Mouse (Mus musculus): ENCODE results near the gene Ccm2l. TPM values are rescaled to one million over a fixed set of nuclear protein-coding genes. Genes with fewer than 3 reads are reported as not detected.

Ccm2l gene
- total RNA-seq (2021): 10 to 100 TPM; 16.0 to 23.1 TPM

DNA sequence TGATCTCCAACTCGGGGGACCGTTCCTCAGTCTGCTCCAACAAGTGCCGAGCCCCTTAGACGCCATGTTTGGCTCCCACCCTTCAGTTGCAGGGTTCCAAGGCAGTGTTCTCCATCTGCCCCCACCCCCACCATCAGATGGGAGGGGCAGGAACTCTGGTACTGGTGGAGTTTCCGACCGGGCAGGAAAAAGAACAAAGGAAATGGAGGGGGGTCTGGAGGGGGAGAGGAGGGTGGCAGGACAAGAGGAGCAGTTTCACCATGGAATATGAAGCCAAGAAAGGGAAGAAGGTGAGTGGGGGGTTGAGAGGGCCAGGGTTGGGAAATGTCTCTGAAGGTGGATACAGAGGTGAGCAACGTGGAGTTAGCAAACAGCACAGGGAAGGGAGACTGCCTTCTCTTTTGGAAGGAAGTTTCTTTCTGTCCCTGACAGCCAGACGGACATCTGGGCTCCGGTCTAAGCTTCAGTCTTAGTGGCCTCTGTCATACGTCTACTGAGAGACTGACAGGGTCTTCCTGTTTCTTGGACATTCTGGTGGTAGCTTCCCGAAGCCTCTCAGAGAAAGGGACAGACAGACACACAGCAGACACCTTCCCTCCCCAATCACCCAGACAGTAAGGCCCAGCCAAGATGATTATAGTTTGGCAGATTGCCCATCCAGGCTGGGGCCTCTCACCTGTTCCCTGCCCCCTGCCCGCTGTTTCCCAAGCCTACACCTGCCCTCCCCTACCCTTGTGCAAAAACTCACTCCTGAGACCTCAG is at the start of gene Ccm2l:
Gene Ccm2l, plus strand, starts transcription at position 209 of the 762 bp plus-strand sequence.
- DNase-seq: peak; percentile 58 to 61
- intact Hi-C loops (cut with DNase I): no loop called here

GRCm38 (mm10) chr2:153016786-153017185 is 49.0 kb upstream of the Ccm2l start:
- DNase-seq: no peak
- intact Hi-C loops (cut with DNase I): loop anchor here (5.0 to 10.0 kb wide), 2 partner anchors 172 to 319 kb away; partner anchors contain the start of gene Tpx2

DNA sequence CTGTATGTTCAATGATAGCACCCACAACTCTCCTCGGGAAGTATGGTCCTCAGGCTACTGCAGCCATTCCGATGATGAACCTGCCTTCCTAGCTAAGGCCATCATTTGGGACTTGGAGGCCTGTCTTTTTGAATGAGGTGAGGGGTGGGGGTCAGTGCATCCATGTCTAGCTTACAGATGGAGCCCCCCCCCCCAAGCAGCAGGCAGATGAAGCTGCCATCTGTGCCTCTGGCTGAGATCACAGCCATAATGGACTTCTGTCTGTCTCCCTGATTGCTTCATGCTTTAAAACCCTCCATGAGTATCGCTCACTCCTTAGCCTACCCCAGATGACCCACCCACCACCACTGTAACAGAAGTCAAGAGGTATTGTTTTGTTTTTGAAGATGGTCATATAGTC is 46.4 kb upstream of the Ccm2l start:
- no peak for DNase-seq
- intact Hi-C loops (cut with DNase I): loop anchor here (5.0 to 10.0 kb wide), 2 partner anchors 175 to 322 kb away; partner anchors contain the start of gene Tpx2

GRCm38 (mm10) chr2:153021163-153021562 is 44.6 kb upstream of the Ccm2l start:
- no peak for DNase-seq
- intact Hi-C loops (cut with DNase I): no loop called here

GRCm38 (mm10) chr2:153022855-153023254 is 42.9 kb upstream of the Ccm2l start:
- no peak for DNase-seq

DNA sequence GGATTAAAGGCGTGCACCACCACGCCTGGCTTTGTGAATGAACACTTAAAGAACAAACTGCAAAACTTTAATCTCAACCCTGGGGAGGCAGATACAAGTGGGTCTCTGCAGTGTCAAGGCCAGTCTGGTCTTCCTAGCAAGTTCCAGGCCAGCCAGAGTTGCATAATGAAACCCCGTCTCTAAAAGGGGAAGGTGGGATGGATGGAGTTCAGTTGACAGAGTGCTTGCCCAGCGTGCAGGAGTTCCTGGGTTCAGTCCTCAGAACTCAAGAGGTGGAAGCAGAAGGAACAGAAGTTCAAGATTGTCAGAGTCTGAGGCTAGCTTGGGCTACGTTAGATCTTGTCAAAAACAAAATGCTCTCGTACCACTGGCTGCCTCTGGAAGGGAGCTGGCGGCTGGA is 39.7 kb upstream of the Ccm2l start:
- DNase-seq: no peak
- intact Hi-C loops (cut with DNase I): no loop called here

More at GRCm38 (mm10) chr2:153022855-153023254, 42.9 kb upstream of the Ccm2l start:
- intact Hi-C loops (cut with DNase I): no loop called here

GRCm38 (mm10) chr2:153027501-153027900 is 38.3 kb upstream of the Ccm2l start:
- intact Hi-C loops (cut with DNase I): no loop called here
- DNase-seq: no peak

GRCm38 (mm10) chr2:153030422-153030821 is 35.3 kb upstream of the Ccm2l start:
- intact Hi-C loops (cut with DNase I): no loop called here
- DNase-seq: no peak

GRCm38 (mm10) chr2:153031126-153032082 is 34.4 kb upstream of the Ccm2l start, which contains the start of gene Xkr7:
Xkr7 (plus strand) TSS chr2:153031852.
- intact Hi-C loops (cut with DNase I): no loop called here
- DNase-seq: no peak

DNA sequence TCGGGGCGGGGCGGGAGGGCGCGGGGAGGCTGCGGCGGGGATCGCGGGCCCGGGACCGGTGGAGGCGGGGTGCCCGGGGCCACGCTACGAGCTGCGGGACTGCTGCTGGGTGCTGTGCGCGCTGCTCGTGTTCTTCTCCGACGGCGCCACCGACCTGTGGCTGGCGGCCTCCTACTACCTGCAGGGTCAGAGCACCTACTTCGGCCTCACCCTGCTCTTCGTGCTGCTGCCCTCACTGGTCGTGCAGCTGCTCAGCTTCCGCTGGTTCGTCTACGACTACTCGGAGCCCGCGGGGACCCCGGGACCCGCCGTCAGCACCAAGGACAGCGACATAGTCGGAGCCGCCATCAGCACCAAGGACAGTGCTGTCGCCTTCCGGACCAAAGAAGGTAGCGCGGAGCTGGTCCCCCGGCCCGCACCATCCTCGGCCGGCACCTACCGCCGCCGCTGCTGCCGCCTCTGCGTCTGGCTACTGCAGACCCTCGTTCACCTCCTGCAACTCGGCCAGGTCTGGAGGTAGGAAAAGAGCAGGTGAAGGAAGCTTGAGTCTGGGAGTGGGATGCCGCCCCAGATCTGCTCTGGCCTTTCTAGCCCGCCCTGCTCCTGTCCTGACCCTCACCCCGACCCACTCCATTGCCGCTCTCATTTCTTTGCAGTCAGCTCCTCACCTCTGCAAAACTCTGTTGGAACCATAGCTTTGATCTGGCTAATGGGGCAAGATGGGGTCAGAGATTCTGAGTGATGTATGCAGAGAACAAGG is 33.5 kb upstream of the Ccm2l start:
- DNase-seq: peak; percentile 79 to 86
- intact Hi-C loops (cut with DNase I): no loop called here

DNA sequence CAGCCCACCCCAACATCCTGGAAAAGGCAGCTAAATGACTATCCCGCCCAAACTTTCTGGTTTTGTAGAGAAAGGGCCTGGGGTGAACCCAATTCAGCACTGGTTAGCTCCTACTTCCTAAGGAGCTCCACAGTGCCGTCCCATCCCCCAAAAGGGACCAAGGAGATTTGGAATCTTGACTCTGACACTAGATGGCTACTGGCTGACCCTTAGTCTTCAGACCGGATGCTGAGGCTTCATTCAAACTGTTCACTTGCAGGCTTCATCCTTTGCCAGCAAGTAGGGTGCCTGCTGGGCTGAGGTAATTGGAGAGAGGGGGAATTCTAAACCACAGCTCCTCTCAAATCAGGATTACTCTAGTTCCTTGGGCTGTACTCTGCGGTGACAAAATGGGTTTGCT is 32.8 kb upstream of the Ccm2l start:
- intact Hi-C loops (cut with DNase I): no loop called here
- DNase-seq: no peak

GRCm38 (mm10) chr2:153033545-153034230 is 32.1 kb upstream of the Ccm2l start:
- intact Hi-C loops (cut with DNase I): no loop called here
- no peak for DNase-seq

GRCm38 (mm10) chr2:153036690-153037089 is 29.1 kb upstream of the Ccm2l start:
- intact Hi-C loops (cut with DNase I): no loop called here
- no peak for DNase-seq

GRCm38 (mm10) chr2:153043886-153044285 is 21.9 kb upstream of the Ccm2l start:
- intact Hi-C loops (cut with DNase I): no loop called here

DNA sequence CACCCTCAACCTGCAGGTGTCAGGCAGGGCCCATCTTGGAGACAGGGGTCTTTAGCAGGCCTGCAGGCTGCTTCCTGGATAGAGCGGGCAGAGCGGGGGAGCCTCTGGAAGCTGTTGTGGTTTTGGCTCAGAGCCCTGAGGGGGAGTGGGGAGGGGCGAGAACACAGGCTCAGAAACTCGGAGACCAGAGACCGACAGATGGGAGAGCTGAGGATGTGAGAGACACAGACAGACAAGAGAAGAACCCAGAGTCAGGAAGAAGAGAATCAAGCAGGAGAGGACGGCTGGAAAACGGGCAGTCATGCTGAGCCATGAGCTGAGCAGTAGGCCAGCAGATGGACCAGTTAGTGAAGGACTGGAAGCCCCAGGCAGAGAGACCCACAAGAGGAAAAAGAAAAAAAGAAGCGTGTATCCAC is 19.9 kb upstream of the Ccm2l start:
- intact Hi-C loops (cut with DNase I): no loop called here
- DNase-seq: no peak

More at GRCm38 (mm10) chr2:153043886-153044285, 21.9 kb upstream of the Ccm2l start:
- no peak for DNase-seq

- DNase-seq: peak; percentile 60 to 72
- intact Hi-C loops (cut with DNase I): loop anchor here (1.0 kb wide), 2 partner anchors 33 to 94 kb away; no protein-coding TSS in a partner anchor
Measured at GRCm38 (mm10) chr2:153047828-153048465, 17.8 kb upstream of the Ccm2l start.

DNA sequence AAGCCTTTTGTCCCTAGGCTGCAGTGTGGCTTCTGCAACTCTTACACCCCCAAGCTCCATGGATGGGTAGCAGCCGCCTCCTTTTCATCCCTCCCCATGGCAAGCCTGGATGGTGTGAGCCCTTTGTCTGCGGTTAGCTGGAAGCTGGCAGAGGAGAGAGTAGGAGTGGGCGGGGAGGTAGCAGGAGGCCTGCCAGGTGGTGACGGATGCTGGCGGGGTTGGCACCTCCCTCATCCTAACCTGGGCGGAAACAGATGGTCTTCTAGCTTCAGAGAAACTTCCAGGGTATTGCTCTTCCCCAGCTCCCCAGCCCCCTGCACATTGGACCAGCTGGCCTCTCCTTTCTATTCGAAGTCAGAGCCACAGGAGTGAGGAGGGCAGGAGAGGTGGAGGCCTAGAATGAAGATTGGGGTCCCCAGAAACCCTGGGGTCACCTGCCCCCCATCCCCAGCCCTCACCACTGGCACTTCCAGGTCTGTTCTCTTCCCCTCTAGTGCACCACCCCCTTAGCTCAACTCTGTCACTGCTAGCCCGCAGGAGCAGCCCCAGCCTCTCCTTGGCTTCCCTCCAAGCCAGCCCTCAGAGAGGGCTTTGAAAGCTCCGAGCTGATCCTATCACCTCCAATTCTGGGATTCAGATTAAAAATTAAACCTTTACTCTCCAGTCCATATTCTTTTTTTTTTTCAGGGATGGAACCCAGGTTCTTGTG is 16.3 kb upstream of the Ccm2l start:
- intact Hi-C loops (cut with DNase I): no loop called here
- DNase-seq: no peak

GRCm38 (mm10) chr2:153049997-153050358 is 15.8 kb upstream of the Ccm2l start:
- intact Hi-C loops (cut with DNase I): no loop called here
- no peak for DNase-seq

- no peak for DNase-seq
- intact Hi-C loops (cut with DNase I): no loop called here
Measured at GRCm38 (mm10) chr2:153051095-153051494, 14.7 kb upstream of the Ccm2l start.
